Mouse (Mus musculus) G1E (cell line): ENCODE measurements around the gene Cmip. TPM values are rescaled to one million over a fixed set of nuclear protein-coding genes. Genes with fewer than 3 reads are reported as not detected.

Experiments used
- ATAC-seq: 2 replicates; pipeline ENCODE4 v1.8.0; 2016; ENCODE audit warnings: mild to moderate bottlenecking; ENCODE audit not compliant: insufficient number of reproducible peaks, poor library complexity, low FRiP score, severe bottlenecking; ENCODE audit errors: extremely low read depth
- DNase-seq: peaks from one replicate; pipeline ENCODE4 v3.0.0; 2012; ENCODE audit warnings: low spot score
- H3K27me3 ChIP-seq: 2 replicates; pipeline ENCODE4 v1.6.1; 2012; ENCODE audit warnings: mild to moderate bottlenecking, low read length, inconsistent platforms; ENCODE audit not compliant: insufficient read depth
- H3K36me3 ChIP-seq: replicated peaks from 2 replicates; pipeline ENCODE3; 2012; ENCODE audit warnings: mild to moderate bottlenecking, inconsistent platforms
- H3K4me1 ChIP-seq: 2 replicates; pipeline ENCODE4 v1.6.1; 2012; ENCODE audit warnings: low read depth, low read length, inconsistent platforms, mixed read lengths; ENCODE audit not compliant: insufficient read depth
- H3K4me3 ChIP-seq: 2 replicates; pipeline ENCODE4 v1.5.1; 2012; ENCODE audit warnings: low read depth, mild to moderate bottlenecking, inconsistent platforms, low read length, moderate library complexity, mixed read lengths
- H3K9me3 ChIP-seq: replicated peaks from 2 replicates; pipeline ENCODE4 v1.6.1; 2012; ENCODE audit warnings: inconsistent platforms
- CTCF ChIP-seq: IDR thresholded peaks from 2 replicates; pipeline ENCODE4 v1.5.1; 2012; ENCODE audit warnings: low read depth, low read length, inconsistent platforms, mixed read lengths
- GATA1 ChIP-seq: IDR thresholded peaks from 2 replicates; pipeline ENCODE4 v1.6.1; 2012; ENCODE audit warnings: borderline replicate concordance, low read length, inconsistent platforms, mixed read lengths
- GATA2 ChIP-seq: IDR thresholded peaks from 2 replicates; pipeline ENCODE4 v1.6.1; 2012; ENCODE audit warnings: low read depth, low read length, inconsistent platforms, borderline replicate concordance
- POLR2AphosphoS5 ChIP-seq: IDR thresholded peaks from 2 replicates; pipeline ENCODE4 v1.6.1; 2012; ENCODE audit warnings: low read depth, low read length, inconsistent platforms; ENCODE audit not compliant: insufficient replicate concordance
- TAL1 ChIP-seq: conservative IDR thresholded peaks from 2 replicates; pipeline ENCODE4 v1.6.1; 2012; ENCODE audit warnings: low read depth, low read length, inconsistent platforms, mixed read lengths
- polyA plus RNA-seq: library from polyadenylated mRNA; stranded (reverse); fragments of >175 nt; gene quantifications from 2 replicates; pipeline ENCODE4 v1.2.3, GENCODE M21; 2012
- total RNA-seq, 2 experiments: library from RNA; stranded (forward) in 1 of 2; stranded (reverse) in 1 of 2; fragments of 200-1000 nt in 1 of 2; fragments of >200 nt in 1 of 2; fragmentation: Nextera tagmentation in 1 of 2; gene quantifications; 2 replicates each; pipeline ENCODE4 v1.2.3; 2014 to 2017

Cmip gene
- total and polyA plus RNA-seq, 3 experiments: 5.8 to 88.8 (median 65.3) TPM

DNA sequence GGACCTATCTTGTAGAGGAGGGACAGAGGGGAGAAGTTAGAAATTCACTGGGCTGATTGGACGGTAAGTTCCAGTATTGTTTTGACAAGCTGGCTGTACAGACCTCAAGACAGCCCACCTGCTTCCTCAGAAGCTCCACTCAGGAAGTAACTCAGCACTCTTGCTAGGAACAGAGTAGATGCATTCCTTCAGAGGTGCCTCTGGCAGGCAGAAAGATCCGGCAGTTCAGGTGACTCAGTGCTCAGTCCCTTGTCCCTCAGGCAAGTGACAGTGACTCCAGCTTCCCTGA lies 105.5 kb downstream of the Cmip start:
- Histone ChIP-seq H3K36me3 (peaks cover 66% of the 10 kb centered on the region), H3K4me3 (no peak overlapping the region), H3K4me1 (peaks cover 19% of the 10 kb centered on the region), H3K27me3 (no peaks in the 10 kb centered on the region; the same call in 1 of the 2 replicates), H3K9me3 (no peaks in the 10 kb centered on the region)
- DNase-seq: no peak
- TF ChIP-seq GATA2 (no peak), POLR2AphosphoS5 (no peak), GATA1 (no peak), CTCF (no peak), TAL1 (no peak)
- ATAC-seq: no peak

GRCm38 (mm10) chr8:117363291-117363690 lies 106.4 kb downstream of the Cmip start:
- no peaks in the 10 kb centered on the region for H3K9me3 ChIP-seq
- TF ChIP-seq CTCF (no peak), TAL1 (no peak), POLR2AphosphoS5 (no peak), GATA2 (no peak), GATA1 (no peak)
- no peaks in the 10 kb centered on the region; the same call in 1 of the 2 replicates for H3K27me3 ChIP-seq
- peaks cover 65% of the 10 kb centered on the region for H3K36me3 ChIP-seq
- DNase-seq (no peak), ATAC-seq (no peak)
- peaks cover 19% of the 10 kb centered on the region for H3K4me1 ChIP-seq
- H3K4me3 ChIP-seq: no peak overlapping the region

GRCm38 (mm10) chr8:117364374-117365160 lies 107.7 kb downstream of the Cmip start:
- H3K4me3 ChIP-seq: no peak overlapping the region
- no peaks in the 10 kb centered on the region; the same call in 1 of the 2 replicates for H3K27me3 ChIP-seq
- DNase-seq: no peak
- peaks cover 75% of the 10 kb centered on the region for H3K36me3 ChIP-seq
- no peak for ATAC-seq
- no peaks in the 10 kb centered on the region for H3K9me3 ChIP-seq
- TF ChIP-seq TAL1: no peak
- TF ChIP-seq GATA1: no peak
- TF ChIP-seq CTCF: no peak
- no peak for TF ChIP-seq POLR2AphosphoS5
- no peak for TF ChIP-seq GATA2
- peaks cover 15% of the 10 kb centered on the region for H3K4me1 ChIP-seq

- Histone ChIP-seq H3K36me3 (peaks cover 69% of the 10 kb centered on the region), H3K4me1 (peaks cover 9% of the 10 kb centered on the region), H3K4me3 (no peak overlapping the region), H3K9me3 (no peaks in the 10 kb centered on the region), H3K27me3 (no peaks in the 10 kb centered on the region; the same call in 1 of the 2 replicates)
- TF ChIP-seq GATA2: no peak
- TF ChIP-seq GATA1: no peak
- TF ChIP-seq POLR2AphosphoS5: no peak
- TF ChIP-seq CTCF: no peak
- no peak for TF ChIP-seq TAL1
- ATAC-seq (no peak), DNase-seq (no peak)
These were observed 109.6 kb downstream of the Cmip start for GRCm38 (mm10) chr8:117366475-117366874.

- Histone ChIP-seq H3K27me3 (no peaks in the 10 kb centered on the region; the same call in 1 of the 2 replicates), H3K36me3 (peaks cover 74% of the 10 kb centered on the region), H3K9me3 (no peaks in the 10 kb centered on the region), H3K4me1 (peaks cover 9% of the 10 kb centered on the region; the same call in 1 of the 2 replicates), H3K4me3 (no peak overlapping the region)
- ATAC-seq: no peak
- DNase-seq: no peak
- TF ChIP-seq CTCF (no peak), GATA2 (no peak), TAL1 (no peak), GATA1 (no peak), POLR2AphosphoS5 (no peak)
These were observed 110.6 kb downstream of the Cmip start for GRCm38 (mm10) chr8:117367441-117367840.

GRCm38 (mm10) chr8:117368781-117369180 lies 111.9 kb downstream of the Cmip start:
- no peak overlapping the region for H3K4me3 ChIP-seq
- H3K27me3 ChIP-seq: no peaks in the 10 kb centered on the region
- peaks cover 5% of the 10 kb centered on the region; the same call in 1 of the 2 replicates for H3K4me1 ChIP-seq
- H3K9me3 ChIP-seq: no peaks in the 10 kb centered on the region
- peaks cover 71% of the 10 kb centered on the region for H3K36me3 ChIP-seq
- TF ChIP-seq GATA1: no peak
- no peak for TF ChIP-seq POLR2AphosphoS5
- no peak for TF ChIP-seq CTCF
- TF ChIP-seq GATA2: no peak
- TF ChIP-seq TAL1: no peak
- no peak for ATAC-seq
- no peak for DNase-seq
